Mouse (Mus musculus): ENCODE measurements around the gene Azgp1. TPM values are rescaled to one million over a fixed set of nuclear protein-coding genes. Genes with fewer than 3 reads are reported as not detected.
"Not testable (repeated sequence)": the region's sequence is repeated elsewhere in the genome, so short reads cannot be mapped to it uniquely, and the experiment has no call there.

Gene Azgp1
- total RNA-seq, 2 experiments from 2014 or later = not detected

- DNase-seq; intact Hi-C loops (cut with DNase I): not testable (repeated sequence)
Measured at GRCm38 (mm10) chr5:138020961-138021479, 39.7 kb downstream of the Azgp1 start, which contains the start of the genes Smok3a and Smok3b. Gene Smok3a, plus strand, starts transcription at chr5:138021261. Gene Smok3b, plus strand, starts transcription at chr5:138021429.

Other genes starting within 250 kb of the Azgp1 start
- 100 to 1,000 TPM; 195 to 197 TPM for gene Nyap1, start 239.9 kb upstream of the Azgp1 start, total RNA-seq (2021)
- 10 to 100 TPM; 61.6 to 71.9 TPM for gene Tsc22d4, start 235.8 kb upstream of the Azgp1 start, total RNA-seq (2021)
- gene Ppp1r35, start 202.7 kb upstream of the Azgp1 start, total RNA-seq (2021) = 10 to 100 TPM; 28.4 to 38.6 TPM
- 10 to 100 TPM; 32.9 to 35.2 TPM for gene Mepce, start 193.9 kb upstream of the Azgp1 start, total RNA-seq (2021)
- 1 to 10 TPM; 5.4 to 6.1 TPM for gene Zcwpw1, start 193.7 kb upstream of the Azgp1 start, total RNA-seq (2021)
- 1 to 10 TPM in 1 of 2 experiments, under 1 TPM in 1; 0.91 to 1.0 TPM for gene Pilra, start 145.2 kb upstream of the Azgp1 start, total RNA-seq (2021)
- gene Pilrb1, start 123.4 kb upstream of the Azgp1 start, total RNA-seq (2021) = not detected
- not detected for gene Pilrb2, start 109.7 kb upstream of the Azgp1 start, total RNA-seq (2021)
- gene Cyp3a13, start 59.9 kb upstream of the Azgp1 start, total RNA-seq (2021) = not detected
- under 1 TPM; 0.58 to 0.76 TPM for gene Gjc3, start 18.4 kb upstream of the Azgp1 start, total RNA-seq (2021)
- not detected for gene Smok3a, start 39.7 kb downstream of the Azgp1 start, total RNA-seq (2021)
- not detected for gene Smok3b, start 39.9 kb downstream of the Azgp1 start, total RNA-seq (2021)
- gene Smok3c, start 71.7 kb downstream of the Azgp1 start, total RNA-seq (2021) = not detected
- 10 to 100 TPM; 44.6 to 45.1 TPM for gene Zkscan1, start 103.6 kb downstream of the Azgp1 start, total RNA-seq (2021)
- gene Zscan21, start 135.4 kb downstream of the Azgp1 start, total RNA-seq (2021) = 10 to 100 TPM; 34.9 to 35.7 TPM
- gene Zfp113, start 174.2 kb downstream of the Azgp1 start, total RNA-seq (2021) = 10 to 100 TPM; 13.1 to 13.2 TPM
- 100 to 1,000 TPM; 126 to 131 TPM for gene Cops6, start 179.6 kb downstream of the Azgp1 start, total RNA-seq (2021)
- gene Ap4m1, start 190.5 kb downstream of the Azgp1 start, total RNA-seq (2021) = 10 to 100 TPM; 33.2 to 37.3 TPM
- gene Mcm7, start 190.9 kb downstream of the Azgp1 start, total RNA-seq (2021) = 10 to 100 TPM; 34.9 to 37.6 TPM
- 10 to 100 TPM; 28.6 to 30.7 TPM for gene Taf6, start 205.9 kb downstream of the Azgp1 start, total RNA-seq (2021)
- 10 to 100 TPM; 17.1 to 18.4 TPM for gene Cnpy4, start 206.0 kb downstream of the Azgp1 start, total RNA-seq (2021)
- 10 to 100 TPM in 1 of 2 experiments, 1 to 10 TPM in 1; 7.9 to 10.4 TPM for gene Mblac1, start 212.8 kb downstream of the Azgp1 start, total RNA-seq (2021)
- gene Nxpe5, start 244.4 kb downstream of the Azgp1 start, total RNA-seq (2021) = under 1 TPM in 1 of 2 experiments, not detected in 1; 0.20 TPM